Mouse (Mus musculus): ENCODE measurements around the gene Adck1.
"Not testable (repeated sequence)": the region's sequence is repeated elsewhere in the genome, so short reads cannot be mapped to it uniquely, and the experiment has no call there.

Gene Adck1

GRCm38 (mm10) chr12:88466801-88467200 is 106.4 kb downstream of the Adck1 start:
- in situ Hi-C loops (cut with MboI; ENCODE audit: unreplicated experiment in 2 of 2): no loop called here

GRCm38 (mm10) chr12:88467257-88467656 is 106.9 kb downstream of the Adck1 start:
- in situ Hi-C loops (cut with MboI; ENCODE audit: unreplicated experiment in 2 of 2): no loop called here

GRCm38 (mm10) chr12:88467935-88468465 is 107.6 kb downstream of the Adck1 start:
- in situ Hi-C loops (cut with MboI; ENCODE audit: unreplicated experiment in 2 of 2): no loop called here

- in situ Hi-C loops (cut with MboI; ENCODE audit: unreplicated experiment in 2 of 2): no loop called here
Observed at GRCm38 (mm10) chr12:88468691-88469090, 108.3 kb downstream of the Adck1 start.

GRCm38 (mm10) chr12:88471884-88472283 is 111.5 kb downstream of the Adck1 start:
- in situ Hi-C loops (cut with MboI; ENCODE audit: unreplicated experiment in 2 of 2): not testable (repeated sequence)

GRCm38 (mm10) chr12:88472832-88473231 is 112.5 kb downstream of the Adck1 start:
- in situ Hi-C loops (cut with MboI; ENCODE audit: unreplicated experiment in 2 of 2): no loop called here

- in situ Hi-C loops (cut with MboI; ENCODE audit: unreplicated experiment in 2 of 2): no loop called here
Observed at GRCm38 (mm10) chr12:88473796-88474195, 113.4 kb downstream of the Adck1 start.

- in situ Hi-C loops (cut with MboI; ENCODE audit: unreplicated experiment in 2 of 2): no loop called here
Observed at GRCm38 (mm10) chr12:88475833-88476232, 115.5 kb downstream of the Adck1 start.

GRCm38 (mm10) chr12:88476702-88477101 is 116.3 kb downstream of the Adck1 start:
- in situ Hi-C loops (cut with MboI; ENCODE audit: unreplicated experiment in 2 of 2): no loop called here

- in situ Hi-C loops (cut with MboI; ENCODE audit: unreplicated experiment in 2 of 2): no loop called here
Observed at GRCm38 (mm10) chr12:88481657-88482056, 121.3 kb downstream of the Adck1 start.

- in situ Hi-C loops (cut with MboI; ENCODE audit: unreplicated experiment in 2 of 2): no loop called here
Observed at GRCm38 (mm10) chr12:88490881-88491280, 130.5 kb downstream of the Adck1 start.
